Mouse (Mus musculus) lung, embryonic 14.5 days (tissue): ENCODE measurements around the gene Eif3i. TPM values are rescaled to one million over a fixed set of nuclear protein-coding genes. Genes with fewer than 3 reads are reported as not detected.

Experiments
- ATAC-seq: fragments of 200-750 bp; cut with Nextera tagmentation; 2 replicates; pipeline ENCODE4 v1.8.0; 2017; ENCODE audit warnings: mild to moderate bottlenecking, moderate TSS enrichment, moderate library complexity; ENCODE audit not compliant: insufficient read depth
- DNase-seq: peaks from one replicate; pipeline ENCODE4 v3.0.0-alpha.2; 2015
- H3K27ac ChIP-seq: fragments of 300-500 bp; sonication (generic); 2 replicates; pipeline ENCODE4 v1.5.1; 2014; ENCODE audit warnings: low read depth, mild to moderate bottlenecking, moderate library complexity
- H3K27me3 ChIP-seq: fragments of 300-500 bp; sonication (generic); 2 replicates; pipeline ENCODE4 v1.6.1; 2014; ENCODE audit warnings: low read length, control low read depth; ENCODE audit not compliant: insufficient read depth
- H3K36me3 ChIP-seq: fragments of 300-500 bp; sonication (generic); 2 replicates; pipeline ENCODE4 v1.6.1; 2014; ENCODE audit warnings: control low read depth; ENCODE audit not compliant: insufficient read depth
- H3K4me1 ChIP-seq: fragments of 300-500 bp; sonication (generic); 2 replicates; pipeline ENCODE4 v1.6.1; 2014; ENCODE audit warnings: antibody characterized with exemption, control low read depth; ENCODE audit not compliant: insufficient read depth
- H3K4me2 ChIP-seq: fragments of 300-500 bp; sonication (generic); 2 replicates; pipeline ENCODE4 v1.6.1; 2014; ENCODE audit warnings: mild to moderate bottlenecking
- H3K4me3 ChIP-seq: fragments of 300-500 bp; sonication (generic); 2 replicates; pipeline ENCODE4 v1.5.1; 2014; ENCODE audit warnings: low read depth, low read length
- H3K9ac ChIP-seq: fragments of 300-500 bp; sonication (generic); 2 replicates; pipeline ENCODE4 v1.6.1; 2014
- H3K9me3 ChIP-seq: fragments of 300-500 bp; sonication (generic); 2 replicates; pipeline ENCODE4 v1.6.1; 2016; ENCODE audit warnings: low read depth, low read length, control low read depth
- CTCF ChIP-seq: IDR thresholded peaks from 2 replicates; pipeline ENCODE4 v1.5.1; 2016; ENCODE audit warnings: antibody characterized with exemption, low read depth
- WGBS: fragments of 180-500 bp; shearing (Covaris S2); extraction: QIAGEN DNeasy Blood & Tissue Kit; methylation state at CpG from one replicate; pipeline ENCODE4 v1.1.7; 2014; 5-methylcytosine and 5-hydroxymethylcytosine counted together
- polyA plus RNA-seq: library from polyadenylated mRNA; unstranded; fragments of >200 nt; fragmentation: Nextera tagmentation; extraction: Ambion mirVana; gene quantifications from 2 replicates; pipeline ENCODE4 v1.2.1, GENCODE M21; 2014

Gene Eif3i
- polyA plus RNA-seq, 1 experiment from 2014 or later, result 316 TPM

GRCm38 (mm10) chr4:129618786-129619691, 18.6 kb upstream of the Eif3i start, which contains the start of gene Iqcc:
TSS of gene Iqcc (minus strand) at chr4:129619099.
- WGBS, result 3% methylated on average over 43 of the region's 44 CpGs

GRCm38 (mm10) chr4:129618031-129618430, 17.6 kb upstream of the Eif3i start:
- Histone ChIP-seq H3K9ac (peak overlapping the region; percentile 82), H3K27ac (0 out of 2 replicates have a peak overlapping the region, but pooled peaks have one; percentile 82), H3K4me3 (peak overlapping the region; percentile 74), H3K9me3 (no peaks in the 10 kb centered on the region), H3K4me2 (peak overlapping the region; percentile 87), H3K36me3 (peaks cover 17% of the 10 kb centered on the region), H3K4me1 (peaks cover 10% of the 10 kb centered on the region; the same call in 1 of the 2 replicates), H3K27me3 (no peaks in the 10 kb centered on the region)
- no peak for DNase-seq
- 95% methylated on average over 5 of the region's 5 CpGs for WGBS
- no peak for TF ChIP-seq CTCF
- no peak for ATAC-seq

More at GRCm38 (mm10) chr4:129618786-129619691, 18.6 kb upstream of the Eif3i start, which contains the start of gene Iqcc:
- ATAC-seq (peak; percentile 92), DNase-seq (peak; percentile 97)
- Histone ChIP-seq H3K36me3 (peaks cover 17% of the 10 kb centered on the region), H3K27ac (peak within 1 kb of the TSS; percentile 82), H3K4me1 (peaks cover 12% of the 10 kb centered on the region; the same call in 1 of the 2 replicates), H3K9me3 (no peaks in the 10 kb centered on the region), H3K4me2 (peak within 1 kb of the TSS; percentile 87), H3K9ac (peak within 1 kb of the TSS; percentile 82), H3K27me3 (no peaks in the 10 kb centered on the region), H3K4me3 (peak within 1 kb of the TSS; percentile 74)
- peak; percentile 53 for TF ChIP-seq CTCF

GRCm38 (mm10) chr4:129617121-129617641, 16.7 kb upstream of the Eif3i start:
- Histone ChIP-seq H3K9me3 (no peaks in the 10 kb centered on the region), H3K9ac (no peak overlapping the region)
- no peak for TF ChIP-seq CTCF

GRCm38 (mm10) chr4:129616631-129617030, 16.2 kb upstream of the Eif3i start:
- Histone ChIP-seq H3K9ac (no peak overlapping the region), H3K4me2 (no peak overlapping the region), H3K4me1 (0 out of 2 replicates have a peak, but pooled peaks cover 5% of the 10 kb centered on the region), H3K27me3 (no peaks in the 10 kb centered on the region), H3K4me3 (no peak overlapping the region), H3K27ac (no peak overlapping the region), H3K36me3 (peaks cover 17% of the 10 kb centered on the region), H3K9me3 (no peaks in the 10 kb centered on the region)
- TF ChIP-seq CTCF, result no peak
- ATAC-seq, result no peak
- WGBS, result 90% methylated on average over 3 of the region's 3 CpGs
- no peak for DNase-seq

More at GRCm38 (mm10) chr4:129617121-129617641, 16.7 kb upstream of the Eif3i start:
- Histone ChIP-seq H3K4me2 (no peak overlapping the region), H3K4me3 (no peak overlapping the region), H3K27ac (no peak overlapping the region), H3K36me3 (peaks cover 17% of the 10 kb centered on the region), H3K4me1 (0 out of 2 replicates have a peak, but pooled peaks cover 5% of the 10 kb centered on the region), H3K27me3 (no peaks in the 10 kb centered on the region)
- no peak for DNase-seq
- 92% methylated on average over 7 of the region's 7 CpGs for WGBS
- no peak for ATAC-seq

- ATAC-seq (no peak), DNase-seq (no peak)
- no peak overlapping the region for H3K9ac ChIP-seq
- 89% methylated on average over 9 of the region's 9 CpGs for WGBS
- H3K27ac ChIP-seq, result no peak overlapping the region
- no peak overlapping the region for H3K4me3 ChIP-seq
- H3K4me1 ChIP-seq, result 0 out of 2 replicates have a peak, but pooled peaks cover 5% of the 10 kb centered on the region
- no peak overlapping the region for H3K4me2 ChIP-seq
- TF ChIP-seq CTCF, result no peak
- H3K9me3 ChIP-seq, result no peaks in the 10 kb centered on the region
- peaks cover 17% of the 10 kb centered on the region for H3K36me3 ChIP-seq
- H3K27me3 ChIP-seq, result no peaks in the 10 kb centered on the region
These were observed 15.4 kb upstream of the Eif3i start for GRCm38 (mm10) chr4:129615801-129616290.

GRCm38 (mm10) chr4:129614093-129614492, 13.6 kb upstream of the Eif3i start, which contains the start of gene Dcdc2b:
TSS of gene Dcdc2b (minus strand) at chr4:129614257.
- 73% methylated on average over 6 of the region's 6 CpGs for WGBS

GRCm38 (mm10) chr4:129610472-129610871, 10.0 kb upstream of the Eif3i start:
- Histone ChIP-seq H3K36me3 (peaks cover 33% of the 10 kb centered on the region), H3K27ac (no peak overlapping the region), H3K4me2 (no peak overlapping the region), H3K4me3 (no peak overlapping the region), H3K27me3 (no peaks in the 10 kb centered on the region), H3K9me3 (no peaks in the 10 kb centered on the region), H3K9ac (no peak overlapping the region), H3K4me1 (no peaks in the 10 kb centered on the region)
- TF ChIP-seq CTCF, result no peak
- ATAC-seq, result no peak; the same call in 1 of the 2 replicates
- DNase-seq, result no peak
- WGBS, result 50% methylated on average over 4 of the region's 4 CpGs

More at GRCm38 (mm10) chr4:129614093-129614492, 13.6 kb upstream of the Eif3i start, which contains the start of gene Dcdc2b:
- Histone ChIP-seq H3K9ac (no peak within 1 kb of the TSS), H3K4me3 (no peak within 1 kb of the TSS), H3K4me1 (0 out of 2 replicates have a peak, but pooled peaks cover 5% of the 10 kb centered on the region), H3K36me3 (peaks cover 23% of the 10 kb centered on the region), H3K27me3 (no peaks in the 10 kb centered on the region), H3K27ac (no peak within 1 kb of the TSS), H3K9me3 (no peaks in the 10 kb centered on the region), H3K4me2 (no peak within 1 kb of the TSS)
- DNase-seq, result peak; percentile 21
- TF ChIP-seq CTCF, result no peak
- ATAC-seq, result no peak
